Mouse (Mus musculus): ENCODE results near the gene Actn4. TPM values are rescaled to one million over a fixed set of nuclear protein-coding genes. Genes with fewer than 3 reads are reported as not detected.
"Not testable (repeated sequence)": the region's sequence is repeated elsewhere in the genome, so short reads cannot be mapped to it uniquely, and the experiment has no call there.

Actn4 gene
- total and polyA plus RNA-seq, 3 experiments = 60.5 to 267 TPM; not detected in 1

DNA sequence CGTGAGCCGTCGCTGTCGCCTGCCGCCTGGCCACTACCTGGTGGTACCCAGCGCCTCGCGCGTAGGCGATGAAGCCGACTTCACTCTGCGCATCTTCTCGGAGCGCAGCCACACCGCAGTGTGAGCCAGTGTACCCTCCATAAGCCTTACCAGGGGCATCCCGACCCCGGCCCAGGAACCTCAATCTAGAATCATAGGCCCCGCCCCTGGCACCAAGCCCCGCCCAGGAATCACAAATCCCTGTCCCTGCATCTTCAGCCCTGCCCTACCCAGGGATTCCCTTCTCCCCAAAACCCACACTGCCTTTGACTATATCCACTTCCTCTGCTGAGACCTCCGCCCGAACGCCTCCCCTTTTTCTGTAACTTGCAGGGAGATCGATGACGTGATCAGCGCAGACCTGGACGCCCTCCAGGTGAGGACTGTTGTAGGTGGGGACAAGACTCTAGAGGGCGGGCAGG lies 73.4 kb downstream of the Actn4 start:
- H3K4me1 ChIP-seq (ENCODE audit: control insufficient read depth in 1 of 2, insufficient read depth in 2 of 2, low read length in 2 of 2) = no peaks in the 10 kb centered on the region
- H3K9me3 ChIP-seq (replicated peaks; ENCODE audit: insufficient read depth, low read length) = no peaks in the 10 kb centered on the region
- no peak overlapping the region for H3K4me3 ChIP-seq (ENCODE audit: control insufficient read depth in 1 of 2, insufficient read depth in 1 of 2, low read depth in 2 of 2, low read length in 2 of 2)
- H3K36me3 ChIP-seq (ENCODE audit: control insufficient read depth in 1 of 2, insufficient read depth in 2 of 2, low read length in 2 of 2) = peaks cover 0 to 2% of the 10 kb centered on the region in 2 experiments; a peak in 1 of 4 replicates
- no peaks in the 10 kb centered on the region for H3K27me3 ChIP-seq (ENCODE audit: control insufficient read depth in 1 of 2, insufficient read depth in 2 of 2, low read length in 2 of 2)
- no peak overlapping the region for H3K27ac ChIP-seq (ENCODE audit: control insufficient read depth, low read depth, low read length)
- no peak for DNase-seq (ENCODE audit: low read depth, low spot score)
- H3K79me2 ChIP-seq (ENCODE audit: control insufficient read depth, insufficient read depth, low read length, poor library complexity) = no peaks in the 10 kb centered on the region
- TF ChIP-seq RAD21 (IDR thresholded peaks at IDR 0.05; ENCODE audit: low read depth, low read length) = no peak
- TF ChIP-seq NELFE (IDR thresholded peaks at IDR 0.05; ENCODE audit: low read depth, low read length) = no peak
- no peak for TF ChIP-seq POLR2AphosphoS2 (IDR thresholded peaks at IDR 0.05; ENCODE audit: low read length)
- no peak for TF ChIP-seq ZNF384 (IDR thresholded peaks at IDR 0.05; ENCODE audit: low read depth, low read length)
- TF ChIP-seq RCOR1 (IDR thresholded peaks at IDR 0.05; ENCODE audit: low read depth, low read length) = no peak
- no peak for TF ChIP-seq ELF1 (IDR thresholded peaks at IDR 0.05; ENCODE audit: low read depth, low read length)
- no peak for TF ChIP-seq MYB (IDR thresholded peaks at IDR 0.05; ENCODE audit: low read depth, low read length)
- no peak for TF ChIP-seq E2F4 (IDR thresholded peaks at IDR 0.05; ENCODE audit: borderline replicate concordance, low read depth, low read length)
- TF ChIP-seq ZKSCAN1 (IDR thresholded peaks at IDR 0.05; ENCODE audit: low read depth, low read length) = no peak
- TF ChIP-seq ZC3H11A (IDR thresholded peaks at IDR 0.05; ENCODE audit: low read depth, low read length) = no peak
- TF ChIP-seq MYC (IDR thresholded peaks at IDR 0.05; ENCODE audit: low read depth, low read length) = no peak
- TF ChIP-seq POLR2A (IDR thresholded peaks at IDR 0.05; ENCODE audit: control insufficient read depth in 1 of 2, insufficient read depth in 1 of 2, low read depth in 1 of 2, low read length in 2 of 2, poor library complexity in 1 of 2) = no peak
- no peak for TF ChIP-seq SMC3 (IDR thresholded peaks at IDR 0.05; ENCODE audit: low read depth, low read length)
- no peak for TF ChIP-seq KAT2A (conservative IDR thresholded peaks at IDR 0.05; ENCODE audit: low read depth, low read length)
- H3K9ac ChIP-seq (ENCODE audit: control insufficient read depth, low read depth, low read length, poor library complexity, severe bottlenecking) = no peak overlapping the region

DNA sequence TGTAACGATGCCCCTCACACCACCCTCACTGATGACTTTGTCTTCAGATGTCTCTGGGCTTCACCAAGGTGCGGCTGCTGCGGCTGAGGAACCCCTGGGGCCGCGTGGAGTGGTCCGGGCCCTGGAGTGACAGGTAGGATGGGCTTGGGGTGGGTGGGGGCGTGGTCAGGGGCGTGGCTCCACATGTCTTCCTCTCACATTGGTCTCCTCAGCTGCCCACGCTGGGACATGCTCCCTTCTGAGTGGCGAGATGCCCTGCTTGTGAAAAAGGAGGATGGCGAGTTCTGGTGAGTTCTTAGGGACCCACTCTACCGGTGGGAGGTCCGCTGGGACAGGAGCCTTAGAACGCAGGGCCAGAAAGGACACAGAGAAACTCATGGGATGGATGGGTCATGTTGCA lies 75.7 kb downstream of the Actn4 start:
- H3K27me3 ChIP-seq (ENCODE audit: control insufficient read depth in 1 of 2, insufficient read depth in 2 of 2, low read length in 2 of 2) = no peaks in the 10 kb centered on the region
- TF ChIP-seq TBP (IDR thresholded peaks at IDR 0.05; ENCODE audit: low read depth, low read length) = no peak
- no peak for TF ChIP-seq CTCF (IDR thresholded peaks at IDR 0.05 in 2 of 3, conservative IDR thresholded peaks at IDR 0.05 in 1 of 3; ENCODE audit: control insufficient read depth in 1 of 3, insufficient read depth in 1 of 3, low read depth in 2 of 3, low read length in 3 of 3, poor library complexity in 1 of 3, severe bottlenecking in 1 of 3)
- no peak for TF ChIP-seq MAZ (IDR thresholded peaks at IDR 0.05; ENCODE audit: low read depth, low read length)
- no peak for TF ChIP-seq USF2 (IDR thresholded peaks at IDR 0.05; ENCODE audit: borderline replicate concordance in 1 of 2, insufficient read depth in 1 of 2, low read depth in 1 of 2, low read length in 2 of 2)
- TF ChIP-seq BHLHE40 (IDR thresholded peaks at IDR 0.05; ENCODE audit: borderline replicate concordance, low read depth, low read length) = no peak
- TF ChIP-seq MEF2A (IDR thresholded peaks at IDR 0.05; ENCODE audit: extremely low read depth, insufficient replicate concordance, low read depth, low read length, poor library complexity, severe bottlenecking) = no peak
- TF ChIP-seq SMC3 (IDR thresholded peaks at IDR 0.05; ENCODE audit: low read depth, low read length) = no peak
- no peak for TF ChIP-seq CHD1 (IDR thresholded peaks at IDR 0.05; ENCODE audit: low read depth, low read length)
- no peak for TF ChIP-seq ZKSCAN1 (IDR thresholded peaks at IDR 0.05; ENCODE audit: low read depth, low read length)
- TF ChIP-seq HCFC1 (IDR thresholded peaks at IDR 0.05; ENCODE audit: low read depth, low read length) = no peak
- TF ChIP-seq UBTF (IDR thresholded peaks at IDR 0.05; ENCODE audit: borderline replicate concordance, insufficient read depth, low read depth, low read length) = no peak
- TF ChIP-seq TAL1 (IDR thresholded peaks at IDR 0.05; ENCODE audit: low read length) = no peak
- TF ChIP-seq SIN3A (IDR thresholded peaks at IDR 0.05; ENCODE audit: low read length) = no peak
- TF ChIP-seq ETS1 (IDR thresholded peaks at IDR 0.05; ENCODE audit: low read depth, low read length) = no peak
- TF ChIP-seq USF1 (IDR thresholded peaks at IDR 0.05; ENCODE audit: low read depth, low read length) = no peak
- no peak for TF ChIP-seq MAX (IDR thresholded peaks at IDR 0.05; ENCODE audit: low read length)
- TF ChIP-seq POLR2AphosphoS2 (IDR thresholded peaks at IDR 0.05; ENCODE audit: low read length) = no peak
- TF ChIP-seq MYB (IDR thresholded peaks at IDR 0.05; ENCODE audit: low read depth, low read length) = no peak
- no peak for TF ChIP-seq ELF1 (IDR thresholded peaks at IDR 0.05; ENCODE audit: low read depth, low read length)
- no peak overlapping the region for H3K4me3 ChIP-seq (ENCODE audit: control insufficient read depth in 1 of 2, insufficient read depth in 1 of 2, low read depth in 2 of 2, low read length in 2 of 2)
- H3K9me3 ChIP-seq (replicated peaks; ENCODE audit: insufficient read depth, low read length) = no peaks in the 10 kb centered on the region
- no peak overlapping the region for H3K27ac ChIP-seq (ENCODE audit: control insufficient read depth, low read depth, low read length)
- no peak overlapping the region for H3K9ac ChIP-seq (ENCODE audit: control insufficient read depth, low read depth, low read length, poor library complexity, severe bottlenecking)
- no peaks in the 10 kb centered on the region for H3K36me3 ChIP-seq (ENCODE audit: control insufficient read depth in 1 of 2, insufficient read depth in 2 of 2, low read length in 2 of 2)
- no peak for DNase-seq (ENCODE audit: low read depth, low spot score)
- H3K79me2 ChIP-seq (ENCODE audit: control insufficient read depth, insufficient read depth, low read length, poor library complexity) = no peaks in the 10 kb centered on the region
- H3K4me1 ChIP-seq (ENCODE audit: control insufficient read depth in 1 of 2, insufficient read depth in 2 of 2, low read length in 2 of 2) = no peaks in the 10 kb centered on the region

DNA sequence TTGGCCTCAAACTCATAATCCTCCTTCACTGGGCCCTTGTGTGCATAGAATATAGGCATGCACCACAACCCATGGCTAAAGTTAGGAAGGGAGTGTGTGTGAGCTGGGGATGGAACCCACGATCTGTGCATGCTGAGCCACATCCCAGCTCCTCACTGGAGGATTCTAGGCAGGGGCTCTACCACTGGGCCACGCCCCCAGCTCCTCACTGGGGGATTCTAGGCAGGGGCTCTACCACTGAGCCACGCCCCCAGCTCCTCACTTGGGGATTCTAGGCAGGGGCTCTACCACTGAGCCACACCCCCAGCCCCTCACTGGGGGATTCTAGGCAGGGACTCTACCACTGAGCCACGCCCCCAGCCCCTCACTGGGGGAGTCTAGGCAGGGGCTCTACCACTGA lies 78.4 kb downstream of the Actn4 start:
- H3K27ac ChIP-seq (ENCODE audit: control insufficient read depth, low read depth, low read length); H3K9me3 ChIP-seq (replicated peaks; ENCODE audit: insufficient read depth, low read length): not testable (repeated sequence)

More for the DNA sequence above, 78.4 kb downstream of the Actn4 start:
- H3K4me3 ChIP-seq (ENCODE audit: control insufficient read depth in 1 of 2, insufficient read depth in 1 of 2, low read depth in 2 of 2, low read length in 2 of 2); H3K4me1 ChIP-seq (ENCODE audit: control insufficient read depth in 1 of 2, insufficient read depth in 2 of 2, low read length in 2 of 2); H3K36me3 ChIP-seq (ENCODE audit: control insufficient read depth in 1 of 2, insufficient read depth in 2 of 2, low read length in 2 of 2); H3K79me2 ChIP-seq (ENCODE audit: control insufficient read depth, insufficient read depth, low read length, poor library complexity); H3K27me3 ChIP-seq (ENCODE audit: control insufficient read depth in 1 of 2, insufficient read depth in 2 of 2, low read length in 2 of 2); DNase-seq (ENCODE audit: low read depth, low spot score); H3K9ac ChIP-seq (ENCODE audit: control insufficient read depth, low read depth, low read length, poor library complexity, severe bottlenecking): not testable (repeated sequence)

Measured in MEL (cell line).